Mouse (Mus musculus) olfactory bulb, adult 2 months (tissue): ENCODE results near the gene Pdcd11. TPM values are rescaled to one million over a fixed set of nuclear protein-coding genes. Genes with fewer than 3 reads are reported as not detected.
A peak's percentile ranks its signal among the peaks of the same experiment; 100 is the strongest.

Experiments
- H3K27ac ChIP-seq: fragments of 200-500 bp; 2 replicates; pipeline ENCODE4 v1.5.1; 2012; ENCODE audit warnings: low read depth, low read length; ENCODE audit not compliant: insufficient read depth
- H3K4me1 ChIP-seq: fragments of 200-500 bp; 2 replicates; pipeline ENCODE4 v1.6.1; 2012; ENCODE audit warnings: low read length; ENCODE audit not compliant: control insufficient read depth, insufficient read depth
- H3K4me3 ChIP-seq: fragments of 200-500 bp; 2 replicates; pipeline ENCODE4 v1.5.1; 2012; ENCODE audit warnings: mild to moderate bottlenecking, low read depth, low read length, moderate library complexity; ENCODE audit not compliant: insufficient read depth
- CTCF ChIP-seq: fragments of 200-500 bp; IDR thresholded peaks from 2 replicates; pipeline ENCODE4 v1.5.1; 2012; ENCODE audit warnings: low read depth, mild to moderate bottlenecking, low read length, moderate library complexity; ENCODE audit not compliant: insufficient read depth
- POLR2A ChIP-seq: fragments of 200-500 bp; IDR thresholded peaks from 2 replicates; pipeline ENCODE4 v1.6.1; 2012; ENCODE audit warnings: mild to moderate bottlenecking, low read depth, low read length, moderate library complexity; ENCODE audit not compliant: insufficient read depth
- WGBS: fragments of 180-500 bp; shearing (Covaris S2); methylation state at CpG from one replicate; pipeline ENCODE4 v1.1.7; 2018; 5-methylcytosine and 5-hydroxymethylcytosine counted together
- polyA plus RNA-seq: library from polyadenylated mRNA; stranded (reverse); fragments of >200 nt; gene quantifications from 2 replicates; pipeline ENCODE4 v1.2.4, GENCODE M21; 2012; ENCODE audit warnings: low replicate concordance; ENCODE audit not compliant: missing spikeins, insufficient read depth, insufficient read length

Pdcd11 gene
- polyA plus RNA-seq, 1 experiment, result not detected

GRCm38 (mm10) chr19:47057684-47058083 lies 32.9 kb upstream of the Pdcd11 start:
- Histone ChIP-seq H3K4me1 (no peaks in the 10 kb centered on the region), H3K27ac (no peak overlapping the region), H3K4me3 (no peak overlapping the region)
- WGBS, result 57% methylated on average over 1 of the region's 1 CpGs
- no peak for TF ChIP-seq POLR2A
- TF ChIP-seq CTCF, result no peak

GRCm38 (mm10) chr19:47065860-47066259 lies 24.7 kb upstream of the Pdcd11 start:
- Histone ChIP-seq H3K4me1 (peaks cover 3% of the 10 kb centered on the region; the same call in 1 of the 2 replicates), H3K27ac (no peak overlapping the region), H3K4me3 (no peak overlapping the region)
- WGBS, result 91% methylated on average over 3 of the region's 3 CpGs
- TF ChIP-seq CTCF (no peak), POLR2A (no peak)

GRCm38 (mm10) chr19:47067096-47067882 lies 23.3 kb upstream of the Pdcd11 start, which contains the start of gene Taf5:
Gene Taf5 (plus strand): TSS chr19:47067746.
- TF ChIP-seq CTCF, result no peak
- peak; percentile 97 for TF ChIP-seq POLR2A
- H3K27ac ChIP-seq, result peak within 1 kb of the TSS; percentile 13; the same call in 1 of the 2 replicates
- peak within 1 kb of the TSS; percentile 87 for H3K4me3 ChIP-seq
- H3K4me1 ChIP-seq, result peaks cover 3% of the 10 kb centered on the region; the same call in 1 of the 2 replicates
- WGBS, result 9% methylated on average over 49 of the region's 49 CpGs

- H3K4me1 ChIP-seq, result peaks cover 3% of the 10 kb centered on the region; the same call in 1 of the 2 replicates
- peak overlapping the region; percentile 13; the same call in 1 of the 2 replicates for H3K27ac ChIP-seq
- peak overlapping the region; percentile 87 for H3K4me3 ChIP-seq
- TF ChIP-seq POLR2A (no peak), CTCF (no peak)
- WGBS, result under 1% methylated on average over 69 of the region's 72 CpGs
Measured at GRCm38 (mm10) chr19:47067924-47068611, 22.5 kb upstream of the Pdcd11 start.

GRCm38 (mm10) chr19:47088226-47088625 lies 2.3 kb upstream of the Pdcd11 start:
- H3K4me3 ChIP-seq, result no peak overlapping the region
- TF ChIP-seq CTCF (no peak), POLR2A (no peak)
- 43% methylated on average over 3 of the region's 3 CpGs for WGBS
- H3K4me1 ChIP-seq, result peaks cover 2% of the 10 kb centered on the region; the same call in 1 of the 2 replicates
- H3K27ac ChIP-seq, result no peak overlapping the region

GRCm38 (mm10) chr19:47089718-47090525 lies 646 bp upstream of the Pdcd11 start:
- TF ChIP-seq CTCF, result no peak
- no peak for TF ChIP-seq POLR2A
- peaks cover 2% of the 10 kb centered on the region; the same call in 1 of the 2 replicates for H3K4me1 ChIP-seq
- under 1% methylated on average over 36 of the region's 36 CpGs for WGBS
- peak overlapping the region; percentile 92 for H3K27ac ChIP-seq
- peak overlapping the region; percentile 70 for H3K4me3 ChIP-seq

GRCm38 (mm10) chr19:47101080-47101479 lies 10.5 kb downstream of the Pdcd11 start:
- Histone ChIP-seq H3K4me1 (no peaks in the 10 kb centered on the region), H3K4me3 (no peak overlapping the region), H3K27ac (no peak overlapping the region)
- TF ChIP-seq CTCF (no peak), POLR2A (no peak)
- WGBS, result 97% methylated on average over 5 of the region's 5 CpGs

GRCm38 (mm10) chr19:47104641-47105271 lies 14.2 kb downstream of the Pdcd11 start:
- Histone ChIP-seq H3K27ac (no peak overlapping the region), H3K4me3 (no peak overlapping the region), H3K4me1 (no peaks in the 10 kb centered on the region)
- 96% methylated on average over 9 of the region's 9 CpGs for WGBS
- TF ChIP-seq CTCF, result no peak
- TF ChIP-seq POLR2A, result no peak
